Mouse (Mus musculus) erythroblast, embryonic 14.5 days (primary cell): ENCODE measurements around the gene Usmg5.

Experiments
- GATA1 ChIP-seq: IDR thresholded peaks from 2 replicates; pipeline ENCODE4 v1.6.1; 2012; ENCODE audit warnings: low read length, inconsistent platforms, mixed read lengths
- TAL1 ChIP-seq: IDR thresholded peaks from 3 replicates; pipeline ENCODE4 v1.6.1; 2012; ENCODE audit warnings: low read length, inconsistent platforms, mixed read lengths

GRCm38 (mm10) chr19:47067096-47067882 lies 23.2 kb downstream of the Usmg5 start, which contains the start of gene Taf5:
- no peak for TF ChIP-seq GATA1
- no peak for TF ChIP-seq TAL1
